Mouse (Mus musculus) right cerebral cortex, adult 2 months (tissue): Measurements from ENCODE around the gene Cops4.

ENCODE experiments used
- DNase-seq, 2 experiments: peaks; one replicate each; pipeline ENCODE4 v3.0.0; 2021 to 2022; ENCODE audit warnings: low spot score in 2 of 2

Cops4 gene

DNA sequence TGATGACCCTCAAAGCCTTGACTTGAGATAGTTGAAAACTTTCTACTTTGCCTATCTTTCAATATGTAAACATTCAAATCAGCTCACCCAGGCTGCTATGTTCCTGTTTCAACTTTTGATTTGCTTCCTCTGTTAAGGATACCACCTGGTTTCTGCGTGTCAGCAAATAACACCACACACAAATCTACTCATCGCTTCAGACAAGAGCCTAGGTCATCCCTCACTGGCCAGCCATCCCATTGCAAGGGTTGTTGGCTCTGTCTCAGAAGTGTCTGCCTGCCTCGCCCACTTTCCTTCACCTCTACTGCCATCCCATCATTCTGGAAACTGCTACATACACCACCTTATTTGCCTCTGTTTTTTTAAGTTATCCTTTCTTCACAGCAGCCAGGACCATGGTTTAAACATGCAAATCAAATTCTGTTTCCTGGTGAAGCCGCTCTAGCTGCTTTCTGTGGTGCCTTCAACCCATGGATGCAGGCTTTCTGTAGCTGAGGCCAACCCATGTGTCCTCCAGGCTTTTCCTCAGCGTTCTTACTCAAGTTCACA, 60.8 kb downstream of the Cops4 start:
- no peak for DNase-seq

DNA sequence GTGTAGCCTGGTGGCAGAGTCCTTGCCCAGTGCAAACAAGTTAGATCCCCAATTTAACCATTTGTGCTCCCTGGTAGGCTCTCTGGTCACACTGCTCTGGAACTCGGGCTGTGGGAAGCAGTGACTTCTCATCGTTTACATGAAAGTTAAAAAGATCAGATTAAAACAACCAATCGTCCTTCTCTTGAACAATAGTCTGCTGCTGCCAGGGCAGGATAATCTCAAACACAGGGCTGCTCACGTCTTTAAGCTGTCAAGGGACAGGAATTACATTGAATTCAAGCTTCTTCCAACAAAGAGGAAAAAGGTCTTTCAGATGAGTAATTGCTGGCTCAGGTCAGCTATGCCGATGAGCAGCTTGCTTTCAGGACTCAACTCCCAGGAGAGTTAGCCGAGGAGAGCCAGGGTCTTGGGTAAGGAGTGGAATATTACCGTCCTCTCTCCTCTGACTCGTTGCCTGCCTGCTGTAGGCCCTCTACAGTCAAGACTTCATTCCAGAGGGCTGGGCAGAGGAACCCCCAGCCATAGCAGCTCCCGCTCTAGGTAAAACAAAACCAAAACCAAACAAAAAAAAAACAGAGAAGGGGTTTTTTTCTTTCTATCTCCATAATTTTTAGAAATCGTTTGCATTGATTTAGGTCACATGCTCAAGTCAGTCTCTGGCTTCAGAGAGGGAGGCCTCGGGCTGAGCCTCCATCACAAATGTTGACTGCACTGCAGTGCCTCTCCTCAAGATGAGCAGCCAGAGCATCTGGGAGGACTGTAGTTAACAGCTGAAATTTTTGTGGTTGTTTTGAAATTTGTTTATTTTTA, 63.7 kb downstream of the Cops4 start:
- no peak for DNase-seq

DNA sequence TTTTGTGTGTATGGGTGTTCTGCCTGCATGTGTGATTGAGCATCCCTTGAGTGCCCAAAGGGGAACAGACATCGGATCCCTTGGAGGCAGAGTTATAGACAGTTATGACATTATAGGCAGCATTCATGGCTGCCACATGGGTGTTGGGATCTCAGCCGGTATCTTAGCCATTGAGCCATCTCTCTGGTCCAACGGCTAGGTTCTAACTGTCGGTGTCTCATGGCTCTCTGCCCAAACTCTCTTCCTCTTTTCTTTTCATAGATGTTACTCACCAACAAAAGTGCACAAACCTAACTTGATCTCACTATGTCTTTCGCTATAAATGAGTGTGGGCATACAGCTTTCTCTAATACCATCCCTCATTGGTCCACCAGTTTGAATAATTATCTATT, 64.3 kb downstream of the Cops4 start:
- DNase-seq, result no peak

DNA sequence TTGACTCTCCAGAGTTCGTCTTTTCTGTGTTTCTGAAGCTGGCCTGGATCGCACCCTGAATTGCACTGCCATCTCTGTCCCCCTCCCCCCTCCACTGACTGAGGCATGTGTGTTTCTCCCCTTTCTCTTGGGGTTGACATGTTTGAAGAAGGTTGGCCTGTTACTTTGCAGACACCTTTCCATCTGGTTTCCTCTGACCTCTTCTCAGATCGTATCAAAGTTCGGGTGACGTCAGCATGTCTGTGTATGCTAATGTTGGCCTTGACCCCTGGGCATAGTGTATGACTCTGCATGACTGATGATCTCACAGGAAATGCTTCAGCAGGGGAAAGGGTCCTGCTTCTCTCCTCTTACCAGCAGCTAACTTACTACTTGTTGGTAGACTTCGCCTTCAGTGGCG, 65.0 kb downstream of the Cops4 start:
- no peak for DNase-seq

DNA sequence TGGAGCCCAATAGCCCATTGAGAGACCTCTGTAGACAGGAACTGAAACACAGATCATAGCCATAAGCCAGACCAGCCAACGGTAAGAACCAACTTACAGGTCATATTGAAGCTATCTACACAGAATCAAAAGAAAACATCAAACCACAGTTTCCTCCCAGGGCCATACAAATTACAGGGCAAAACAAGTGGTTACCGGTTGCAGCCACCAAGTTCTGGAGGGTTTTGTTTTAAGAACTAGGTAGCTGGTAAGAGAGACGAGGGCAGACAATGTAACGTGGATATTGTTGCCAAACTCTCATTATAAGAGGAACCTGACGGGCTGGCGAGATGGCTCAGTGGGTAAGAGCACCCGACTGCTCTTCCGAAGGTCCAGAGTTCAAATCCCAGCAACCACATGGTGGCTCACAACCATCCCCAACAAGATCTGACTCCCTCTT, 67.1 kb downstream of the Cops4 start:
- DNase-seq, result no peak

DNA sequence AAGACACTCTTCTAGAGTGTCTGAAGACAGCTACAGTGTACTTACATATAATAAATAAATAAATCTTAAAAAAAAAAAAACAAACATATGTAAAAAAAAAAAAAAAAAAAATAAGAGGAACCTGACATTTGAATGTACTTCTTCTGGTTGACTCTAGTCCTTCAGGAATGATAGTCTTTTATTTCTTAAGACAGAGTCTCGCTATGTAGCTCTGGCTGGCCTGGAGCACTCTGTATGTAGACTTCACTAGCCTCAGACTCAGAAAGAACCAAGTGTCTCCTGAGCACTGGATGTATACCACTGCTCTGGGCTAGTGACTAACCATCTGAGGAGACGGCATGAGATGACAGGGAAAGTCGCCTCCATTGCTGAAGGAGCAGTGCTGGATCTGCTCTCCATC, 67.5 kb downstream of the Cops4 start:
- DNase-seq, result no peak

DNA sequence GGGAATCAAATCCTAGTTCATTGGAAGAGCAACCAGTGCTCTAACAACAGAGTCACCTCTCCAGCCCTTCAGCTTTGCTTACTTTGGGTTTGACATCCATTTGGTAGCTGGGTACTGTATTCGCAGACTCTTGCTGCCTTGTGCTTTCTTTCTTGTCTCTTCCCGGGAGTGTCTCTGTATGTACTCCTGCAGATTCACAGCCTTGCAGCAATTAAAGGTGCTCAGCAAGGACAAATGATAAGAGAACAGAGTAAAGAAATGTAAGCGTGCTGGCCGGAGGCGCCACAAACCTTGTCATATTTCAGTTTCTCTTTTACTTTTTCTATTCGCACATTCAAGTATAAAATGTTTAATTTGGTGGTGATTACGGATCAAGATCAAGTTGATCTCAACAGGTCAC, 69.0 kb downstream of the Cops4 start:
- DNase-seq, result no peak

DNA sequence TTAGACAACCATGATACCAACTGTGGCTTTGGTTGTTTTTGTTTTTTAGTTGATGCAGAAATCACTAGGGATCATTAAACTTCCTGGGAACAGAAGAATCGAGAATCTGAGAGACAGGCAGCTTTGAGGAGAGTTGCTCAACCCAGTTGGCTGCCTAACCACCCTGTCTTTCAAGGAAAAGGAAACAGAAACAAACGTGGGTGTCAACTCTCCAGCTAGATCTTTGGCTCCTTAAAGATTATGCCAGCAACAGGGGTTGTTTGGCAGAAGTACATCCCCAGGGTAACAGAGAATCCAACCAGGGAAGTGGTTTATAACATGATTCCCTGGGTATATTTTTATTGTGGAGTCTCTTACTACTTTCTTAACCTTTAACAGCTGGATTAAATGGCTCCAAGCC, 69.5 kb downstream of the Cops4 start:
- DNase-seq, result no peak

DNA sequence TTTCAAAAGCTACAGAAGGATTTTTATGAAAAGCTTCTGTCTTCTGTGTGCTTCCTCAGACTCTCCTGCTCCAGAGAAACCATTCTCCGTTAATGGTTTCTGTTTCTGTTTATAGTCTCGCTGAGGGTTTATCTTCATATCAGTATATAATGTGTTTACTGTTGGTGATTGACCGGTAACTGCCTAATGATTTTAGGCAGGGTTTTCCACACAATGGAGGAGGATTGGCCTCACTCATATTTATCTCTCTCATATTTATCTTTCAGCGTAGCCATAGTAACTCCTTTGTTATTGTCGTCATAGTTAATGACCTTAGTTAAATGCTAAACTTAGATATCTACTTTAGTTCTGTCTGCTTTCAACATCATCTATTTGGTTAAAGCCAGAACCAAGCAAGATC, 72.4 kb downstream of the Cops4 start:
- DNase-seq, result no peak

DNA sequence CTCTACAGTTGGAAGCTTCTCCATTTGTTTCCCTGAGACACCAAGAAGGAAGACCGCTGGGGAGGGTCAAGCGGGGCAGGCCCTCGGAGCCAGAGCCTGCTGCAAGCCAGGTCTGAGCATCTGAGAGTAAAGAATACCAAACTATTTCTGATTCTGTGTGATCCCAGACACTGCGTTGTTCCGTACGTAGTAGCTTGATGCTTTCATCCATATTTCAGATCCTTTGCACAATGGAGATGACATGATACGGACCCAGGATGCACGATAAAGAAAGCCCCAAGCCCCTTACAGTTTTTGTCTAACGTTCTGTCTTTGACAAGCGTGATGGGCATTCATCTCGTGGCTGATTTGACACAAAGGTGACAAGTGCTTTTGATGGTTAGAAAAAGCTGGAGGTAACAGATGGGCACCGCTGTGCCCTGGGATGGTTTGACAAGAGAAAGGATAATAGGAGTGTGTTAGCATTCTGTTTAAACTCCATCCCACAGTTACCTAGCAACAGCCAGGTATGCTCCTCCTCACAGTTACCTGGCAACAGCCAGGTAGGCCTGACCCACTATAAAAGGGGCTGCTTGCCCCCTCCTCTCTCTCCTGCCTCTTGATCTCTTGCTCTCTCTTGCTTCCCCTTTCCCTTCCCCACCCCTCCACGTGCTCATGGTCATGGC, 76.8 kb downstream of the Cops4 start:
- DNase-seq, result no peak

DNA sequence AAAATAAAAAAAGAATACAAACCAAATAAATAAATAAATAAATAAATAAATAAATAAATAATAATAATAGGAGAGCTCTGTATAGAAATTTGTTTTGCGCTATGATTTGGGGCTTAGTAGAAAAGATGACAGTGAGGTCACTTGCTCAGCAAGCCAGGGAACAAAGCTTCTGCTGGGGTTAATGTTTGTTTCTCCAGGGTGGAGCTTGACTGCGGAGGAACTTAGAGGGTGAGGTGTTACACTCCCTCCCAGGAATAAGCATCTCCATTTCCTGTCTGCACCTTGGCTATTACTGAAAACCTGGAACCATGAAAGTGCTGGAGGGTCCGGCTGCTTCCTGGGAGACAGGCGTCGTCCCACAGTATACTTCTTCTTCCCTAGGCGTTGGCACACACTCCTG, 77.9 kb downstream of the Cops4 start:
- no peak for DNase-seq
